Mouse (Mus musculus) frontal cortex, postnatal 36 days (tissue): ENCODE measurements around the gene Tank.
A peak's percentile ranks its signal among the peaks of the same experiment; 100 is the strongest.

Experiments
- DNase-seq, 2 experiments: peaks; one replicate each; pipeline ENCODE4 v3.0.0; 2022; ENCODE audit warnings: low spot score in 2 of 2

Tank gene

GRCm38 (mm10) chr2:61580091-61580490, 1.7 kb downstream of the Tank start:
- no peak for DNase-seq

- DNase-seq = no peak
These were observed 2.2 kb downstream of the Tank start for GRCm38 (mm10) chr2:61580555-61581080.

GRCm38 (mm10) chr2:61582578-61583315, 4.4 kb downstream of the Tank start:
- no peak for DNase-seq

- DNase-seq = no peak
These were observed 7.1 kb downstream of the Tank start for GRCm38 (mm10) chr2:61585447-61585846.

GRCm38 (mm10) chr2:61586166-61586565, 7.8 kb downstream of the Tank start:
- DNase-seq = no peak

GRCm38 (mm10) chr2:61590751-61591150, 12.4 kb downstream of the Tank start:
- no peak for DNase-seq

GRCm38 (mm10) chr2:61592095-61592494, 13.7 kb downstream of the Tank start:
- DNase-seq = no peak

- DNase-seq = no peak
These were observed 14.3 kb downstream of the Tank start for GRCm38 (mm10) chr2:61592699-61593029.

- DNase-seq = peak; percentile 81 to 86
These were observed 14.8 kb downstream of the Tank start for GRCm38 (mm10) chr2:61593030-61593811.

GRCm38 (mm10) chr2:61593871-61594304, 15.5 kb downstream of the Tank start:
- DNase-seq = no peak

- DNase-seq = no peak
These were observed 21.3 kb downstream of the Tank start for GRCm38 (mm10) chr2:61599730-61600129.

GRCm38 (mm10) chr2:61603461-61603860, 25.1 kb downstream of the Tank start:
- DNase-seq = no peak

GRCm38 (mm10) chr2:61606942-61607341, 28.6 kb downstream of the Tank start:
- no peak for DNase-seq

GRCm38 (mm10) chr2:61623996-61624395, 45.6 kb downstream of the Tank start:
- DNase-seq = no peak

- DNase-seq = no peak
These were observed 52.6 kb downstream of the Tank start for GRCm38 (mm10) chr2:61630864-61631555.

GRCm38 (mm10) chr2:61635099-61635498, 56.7 kb downstream of the Tank start:
- no peak for DNase-seq

GRCm38 (mm10) chr2:61638182-61638581, 59.8 kb downstream of the Tank start:
- DNase-seq = no peak

- DNase-seq = peak; percentile 54 to 82
These were observed 64.3 kb downstream of the Tank start for GRCm38 (mm10) chr2:61642452-61643368.

- DNase-seq = no peak
These were observed 72.8 kb downstream of the Tank start for GRCm38 (mm10) chr2:61651206-61651605.

- DNase-seq = no peak
These were observed 73.3 kb downstream of the Tank start for GRCm38 (mm10) chr2:61651640-61652039.

GRCm38 (mm10) chr2:61655046-61655381, 76.6 kb downstream of the Tank start:
- DNase-seq = no peak
